Mouse (Mus musculus) adrenal gland, adult 18-20 months (tissue): ENCODE measurements around the gene Spint3. TPM values are rescaled to one million over a fixed set of nuclear protein-coding genes. Genes with fewer than 3 reads are reported as not detected.
"Not testable (repeated sequence)": the region's sequence is repeated elsewhere in the genome, so short reads cannot be mapped to it uniquely, and the experiment has no call there.

Source experiments
- DNase-seq, 2 experiments: peaks; one replicate each; pipeline ENCODE4 v3.0.0; 2021 to 2022; ENCODE audit warnings: low spot score in 2 of 2
- long read RNA-seq, 2 experiments: library from polyadenylated mRNA; stranded (forward); transcript quantifications; one replicate each; pipeline ENCODE4 v2.0.0; 2021
- total RNA-seq, 2 experiments: library from RNA; stranded (reverse); gene quantifications; 1 replicate in 1 of 2; 2 replicates in 1 of 2; pipeline ENCODE4 v1.2.3; 2021

Gene Spint3
- not detected for total RNA-seq
- long read RNA-seq, experiment 1: 0 reads
- long read RNA-seq, experiment 2: 0 reads

GRCm38 (mm10) chr2:164573359-164573758 is at the start of gene Spint3:
Gene Spint3 (minus strand): TSS chr2:164573459.
- DNase-seq: not testable (repeated sequence)

- DNase-seq: no peak
Observed at GRCm38 (mm10) chr2:164621775-164622174, 48.5 kb upstream of the Spint3 start.

GRCm38 (mm10) chr2:164619050-164619449 is 45.8 kb upstream of the Spint3 start:
- no peak for DNase-seq

GRCm38 (mm10) chr2:164615386-164615785 is 42.1 kb upstream of the Spint3 start:
- no peak for DNase-seq

- DNase-seq: peak in 1 of 2 experiments; percentile 53
Observed at GRCm38 (mm10) chr2:164613471-164613870, 40.2 kb upstream of the Spint3 start, which contains the start of the genes Wfdc6b and Wfdc8. Gene Wfdc6b (plus strand): TSS chr2:164613522. Gene Wfdc8 (minus strand): TSS chr2:164613626.

GRCm38 (mm10) chr2:164608781-164609180 is 35.5 kb upstream of the Spint3 start:
- peak in 1 of 2 experiments; percentile 22 for DNase-seq

- no peak for DNase-seq
Observed at GRCm38 (mm10) chr2:164604411-164604810, 31.2 kb upstream of the Spint3 start.

GRCm38 (mm10) chr2:164603482-164603881 is 30.2 kb upstream of the Spint3 start:
- DNase-seq: no peak

- no peak for DNase-seq
Observed at GRCm38 (mm10) chr2:164600179-164600578, 26.9 kb upstream of the Spint3 start.

- DNase-seq: no peak
Observed at GRCm38 (mm10) chr2:164593494-164593893, 20.2 kb upstream of the Spint3 start, which contains the start of gene Eppin. Gene Eppin (minus strand): TSS chr2:164593594.

- no peak for DNase-seq
Observed at GRCm38 (mm10) chr2:164592014-164592413, 18.8 kb upstream of the Spint3 start.

GRCm38 (mm10) chr2:164585025-164585725 is 11.9 kb upstream of the Spint3 start, which contains the start of gene Wfdc6a:
Gene Wfdc6a (minus strand): TSS chr2:164585447.
- DNase-seq: not testable (repeated sequence)

GRCm38 (mm10) chr2:164567460-164567859 is 5.8 kb downstream of the Spint3 start:
- no peak for DNase-seq

GRCm38 (mm10) chr2:164566997-164567396 is 6.3 kb downstream of the Spint3 start:
- DNase-seq: no peak

GRCm38 (mm10) chr2:164564346-164564745 is 8.9 kb downstream of the Spint3 start:
- DNase-seq: no peak

GRCm38 (mm10) chr2:164563339-164564038 is 9.8 kb downstream of the Spint3 start:
- DNase-seq: peak in 1 of 2 experiments; percentile 6

GRCm38 (mm10) chr2:164562391-164563188 is 10.7 kb downstream of the Spint3 start, which contains the start of gene Wfdc2:
Gene Wfdc2 (plus strand): TSS chr2:164562413.
- no peak for DNase-seq

- peak in 1 of 2 experiments; percentile 18 for DNase-seq
Observed at GRCm38 (mm10) chr2:164560106-164560505, 13.2 kb downstream of the Spint3 start.

GRCm38 (mm10) chr2:164558991-164559645 is 14.1 kb downstream of the Spint3 start:
- no peak for DNase-seq

- DNase-seq: no peak
Observed at GRCm38 (mm10) chr2:164558426-164558825, 14.8 kb downstream of the Spint3 start.

- DNase-seq: no peak
Observed at GRCm38 (mm10) chr2:164551502-164551901, 21.8 kb downstream of the Spint3 start.
